Mouse (Mus musculus): ENCODE data around the gene Ddx21. TPM values are rescaled to one million over a fixed set of nuclear protein-coding genes. Genes with fewer than 3 reads are reported as not detected.
"Not testable (repeated sequence)": the region's sequence is repeated elsewhere in the genome, so short reads cannot be mapped to it uniquely, and the experiment has no call there.

Gene Ddx21
- polyA plus RNA-seq, 1 experiment from 2014 or later = 13.3 TPM

- Histone ChIP-seq H3K4me3 (ENCODE audit: control insufficient read depth in 1 of 2, insufficient read depth in 1 of 2, low read depth in 1 of 2, low read length in 2 of 2) (peak overlapping the region; percentile 64 to 86), H3K9ac (ENCODE audit: low read length) (peak overlapping the region; percentile 77), H3K27ac (replicated peaks in 1 of 2; ENCODE audit: control insufficient read depth in 1 of 2, insufficient read depth in 1 of 2, low read depth in 2 of 2, low read length in 2 of 2) (peak overlapping the region in 1 of 2 experiments; percentile 68; a peak in 1 of 4 replicates), H3K9me3 (ENCODE audit: control insufficient read depth, low read length) (no peaks in the 10 kb centered on the region), H3K27me3 (ENCODE audit: control insufficient read depth, insufficient read depth, low read length) (no peaks in the 10 kb centered on the region), H3K36me3 (ENCODE audit: control insufficient read depth, insufficient read depth, low read length) (peaks cover 22% of the 10 kb centered on the region), H3K4me2 (ENCODE audit: low read length) (peak overlapping the region; percentile 92), H3K4me1 (ENCODE audit: control insufficient read depth in 2 of 2, insufficient read depth in 2 of 2, low read length in 2 of 2) (peaks cover 2 to 13% of the 10 kb centered on the region in 2 experiments; a peak in 3 of 4 replicates)
- ATAC-seq (ENCODE audit: insufficient number of reproducible peaks, insufficient read depth, low FRiP score, low read depth) = no peak
- 10% methylated on average over 20 of the region's 20 CpGs for WGBS
Measured at GRCm38 (mm10) chr10:62601053-62601791, 859 bp downstream of the Ddx21 start.

DNA sequence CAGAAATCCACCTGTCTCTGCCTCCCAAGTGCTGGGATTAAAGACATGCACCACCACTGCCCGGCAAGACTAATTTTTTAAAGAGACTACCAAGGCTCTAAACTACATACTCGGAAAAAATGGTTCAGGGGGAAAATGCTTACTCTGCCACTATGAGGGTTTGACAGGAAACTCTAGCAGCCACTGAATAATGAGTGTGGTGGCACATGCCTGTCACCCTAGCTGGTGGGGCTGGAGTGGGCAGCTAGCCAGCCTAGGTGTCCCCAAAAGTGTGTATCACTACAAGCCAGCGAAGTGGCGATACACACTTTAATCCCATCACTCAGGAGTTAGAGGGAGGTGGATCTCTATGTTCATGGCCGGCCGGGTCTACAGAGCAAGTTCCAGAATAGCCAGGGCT lies 2.0 kb downstream of the Ddx21 start:
- H3K4me2 ChIP-seq (ENCODE audit: low read length) = no peak overlapping the region

GRCm38 (mm10) chr10:62599311-62599710 lies 2.8 kb downstream of the Ddx21 start:
- Histone ChIP-seq H3K36me3 (ENCODE audit: control insufficient read depth, insufficient read depth, low read length) (peaks cover 40% of the 10 kb centered on the region), H3K4me1 (ENCODE audit: control insufficient read depth in 2 of 2, insufficient read depth in 2 of 2, low read length in 2 of 2) (peaks cover 2 to 13% of the 10 kb centered on the region in 2 experiments; a peak in 3 of 4 replicates)
- not testable (repeated sequence) for H3K4me3 ChIP-seq (ENCODE audit: control insufficient read depth in 1 of 2, insufficient read depth in 1 of 2, low read depth in 1 of 2, low read length in 2 of 2); H3K27ac ChIP-seq (replicated peaks in 1 of 2; ENCODE audit: control insufficient read depth in 1 of 2, insufficient read depth in 1 of 2, low read depth in 2 of 2, low read length in 2 of 2); H3K4me2 ChIP-seq (ENCODE audit: low read length); H3K9ac ChIP-seq (ENCODE audit: low read length); ATAC-seq (ENCODE audit: insufficient number of reproducible peaks, insufficient read depth, low FRiP score, low read depth); H3K9me3 ChIP-seq (ENCODE audit: control insufficient read depth, low read length); H3K27me3 ChIP-seq (ENCODE audit: control insufficient read depth, insufficient read depth, low read length)
- 90% methylated on average over 3 of the region's 3 CpGs for WGBS

More for the DNA sequence above, 2.0 kb downstream of the Ddx21 start:
- no peaks in the 10 kb centered on the region for H3K9me3 ChIP-seq (ENCODE audit: control insufficient read depth, low read length)
- no peak overlapping the region for H3K9ac ChIP-seq (ENCODE audit: low read length)
- no peak for ATAC-seq (ENCODE audit: insufficient number of reproducible peaks, insufficient read depth, low FRiP score, low read depth)
- peaks cover 33% of the 10 kb centered on the region for H3K36me3 ChIP-seq (ENCODE audit: control insufficient read depth, insufficient read depth, low read length)
- peaks cover 2 to 13% of the 10 kb centered on the region in 2 experiments; a peak in 3 of 4 replicates for H3K4me1 ChIP-seq (ENCODE audit: control insufficient read depth in 2 of 2, insufficient read depth in 2 of 2, low read length in 2 of 2)
- H3K27me3 ChIP-seq (ENCODE audit: control insufficient read depth, insufficient read depth, low read length) = no peaks in the 10 kb centered on the region
- WGBS = 83% methylated on average over 6 of the region's 6 CpGs
- H3K4me3 ChIP-seq (ENCODE audit: control insufficient read depth in 1 of 2, insufficient read depth in 1 of 2, low read depth in 1 of 2, low read length in 2 of 2) = no peak overlapping the region
- no peak overlapping the region for H3K27ac ChIP-seq (replicated peaks in 1 of 2; ENCODE audit: control insufficient read depth in 1 of 2, insufficient read depth in 1 of 2, low read depth in 2 of 2, low read length in 2 of 2)

- no peak overlapping the region for H3K9ac ChIP-seq (ENCODE audit: low read length)
- WGBS = 91% methylated on average over 7 of the region's 7 CpGs
- no peak overlapping the region for H3K4me2 ChIP-seq (ENCODE audit: low read length)
- H3K27ac ChIP-seq (replicated peaks in 1 of 2; ENCODE audit: control insufficient read depth in 1 of 2, insufficient read depth in 1 of 2, low read depth in 2 of 2, low read length in 2 of 2) = no peak overlapping the region
- peaks cover 0 to 8% of the 10 kb centered on the region in 2 experiments; a peak in 2 of 4 replicates for H3K4me1 ChIP-seq (ENCODE audit: control insufficient read depth in 2 of 2, insufficient read depth in 2 of 2, low read length in 2 of 2)
- H3K36me3 ChIP-seq (ENCODE audit: control insufficient read depth, insufficient read depth, low read length) = peaks cover 93% of the 10 kb centered on the region
- H3K27me3 ChIP-seq (ENCODE audit: control insufficient read depth, insufficient read depth, low read length) = no peaks in the 10 kb centered on the region
- H3K9me3 ChIP-seq (ENCODE audit: control insufficient read depth, low read length) = no peaks in the 10 kb centered on the region
- ATAC-seq (ENCODE audit: insufficient number of reproducible peaks, insufficient read depth, low FRiP score, low read depth) = no peak
- H3K4me3 ChIP-seq (ENCODE audit: control insufficient read depth in 1 of 2, insufficient read depth in 1 of 2, low read depth in 1 of 2, low read length in 2 of 2) = no peak overlapping the region
Measured at GRCm38 (mm10) chr10:62592496-62592895, 9.6 kb downstream of the Ddx21 start.

GRCm38 (mm10) chr10:62590200-62590599 lies 11.9 kb downstream of the Ddx21 start:
- 36% methylated on average over 6 of the region's 6 CpGs for WGBS
- peaks cover 95% of the 10 kb centered on the region for H3K36me3 ChIP-seq (ENCODE audit: control insufficient read depth, insufficient read depth, low read length)
- no peak overlapping the region for H3K4me2 ChIP-seq (ENCODE audit: low read length)
- H3K4me3 ChIP-seq (ENCODE audit: control insufficient read depth in 1 of 2, insufficient read depth in 1 of 2, low read depth in 1 of 2, low read length in 2 of 2) = no peak overlapping the region
- no peak overlapping the region for H3K27ac ChIP-seq (replicated peaks in 1 of 2; ENCODE audit: control insufficient read depth in 1 of 2, insufficient read depth in 1 of 2, low read depth in 2 of 2, low read length in 2 of 2)
- no peak overlapping the region for H3K9ac ChIP-seq (ENCODE audit: low read length)
- H3K9me3 ChIP-seq (ENCODE audit: control insufficient read depth, low read length) = no peaks in the 10 kb centered on the region
- ATAC-seq (ENCODE audit: insufficient number of reproducible peaks, insufficient read depth, low FRiP score, low read depth) = no peak
- H3K27me3 ChIP-seq (ENCODE audit: control insufficient read depth, insufficient read depth, low read length) = no peaks in the 10 kb centered on the region
- peaks cover 0 to 8% of the 10 kb centered on the region in 2 experiments; a peak in 1 of 4 replicates for H3K4me1 ChIP-seq (ENCODE audit: control insufficient read depth in 2 of 2, insufficient read depth in 2 of 2, low read length in 2 of 2)

- 57% methylated on average over 4 of the region's 4 CpGs for WGBS
- Histone ChIP-seq H3K27me3 (ENCODE audit: control insufficient read depth, insufficient read depth, low read length) (no peaks in the 10 kb centered on the region), H3K9ac (ENCODE audit: low read length) (no peak overlapping the region)
Measured at GRCm38 (mm10) chr10:62588616-62589015, 13.5 kb downstream of the Ddx21 start.

GRCm38 (mm10) chr10:62583245-62583644 lies 18.8 kb downstream of the Ddx21 start:
- H3K9me3 ChIP-seq (ENCODE audit: control insufficient read depth, low read length) = no peaks in the 10 kb centered on the region
- no peak for ATAC-seq (ENCODE audit: insufficient number of reproducible peaks, insufficient read depth, low FRiP score, low read depth)

More at GRCm38 (mm10) chr10:62588616-62589015, 13.5 kb downstream of the Ddx21 start:
- H3K9me3 ChIP-seq (ENCODE audit: control insufficient read depth, low read length) = no peaks in the 10 kb centered on the region
- H3K27ac ChIP-seq (replicated peaks in 1 of 2; ENCODE audit: control insufficient read depth in 1 of 2, insufficient read depth in 1 of 2, low read depth in 2 of 2, low read length in 2 of 2) = no peak overlapping the region; a peak in 1 of 4 replicates
- H3K36me3 ChIP-seq (ENCODE audit: control insufficient read depth, insufficient read depth, low read length) = peaks cover 95% of the 10 kb centered on the region
- H3K4me1 ChIP-seq (ENCODE audit: control insufficient read depth in 2 of 2, insufficient read depth in 2 of 2, low read length in 2 of 2) = peaks cover 0 to 8% of the 10 kb centered on the region in 2 experiments; a peak in 1 of 4 replicates
- ATAC-seq (ENCODE audit: insufficient number of reproducible peaks, insufficient read depth, low FRiP score, low read depth) = no peak
- no peak overlapping the region for H3K4me2 ChIP-seq (ENCODE audit: low read length)
- no peak overlapping the region for H3K4me3 ChIP-seq (ENCODE audit: control insufficient read depth in 1 of 2, insufficient read depth in 1 of 2, low read depth in 1 of 2, low read length in 2 of 2)

More at GRCm38 (mm10) chr10:62583245-62583644, 18.8 kb downstream of the Ddx21 start:
- no peaks in the 10 kb centered on the region for H3K27me3 ChIP-seq (ENCODE audit: control insufficient read depth, insufficient read depth, low read length)
- H3K4me1 ChIP-seq (ENCODE audit: control insufficient read depth in 2 of 2, insufficient read depth in 2 of 2, low read length in 2 of 2) = peaks cover 0 to 2% of the 10 kb centered on the region in 2 experiments; a peak in 3 of 4 replicates
- WGBS = 77% methylated on average over 1 of the region's 1 CpGs
- no peak overlapping the region for H3K4me3 ChIP-seq (ENCODE audit: control insufficient read depth in 1 of 2, insufficient read depth in 1 of 2, low read depth in 1 of 2, low read length in 2 of 2)
- H3K27ac ChIP-seq (replicated peaks in 1 of 2; ENCODE audit: control insufficient read depth in 1 of 2, insufficient read depth in 1 of 2, low read depth in 2 of 2, low read length in 2 of 2) = no peak overlapping the region
- no peak overlapping the region for H3K9ac ChIP-seq (ENCODE audit: low read length)
- peaks cover 85% of the 10 kb centered on the region for H3K36me3 ChIP-seq (ENCODE audit: control insufficient read depth, insufficient read depth, low read length)
- no peak overlapping the region for H3K4me2 ChIP-seq (ENCODE audit: low read length)

Measured in heart, embryonic 14.5 days (tissue).